Mouse (Mus musculus) megakaryocyte, embryonic 14.5 days (primary cell): ENCODE measurements around the gene Trim31.

ENCODE experiments used
- FLI1 ChIP-seq: IDR thresholded peaks from 2 replicates; pipeline ENCODE4 v1.6.1; 2012; ENCODE audit warnings: low read length, inconsistent platforms, mixed read lengths
- GATA1 ChIP-seq: IDR thresholded peaks from 3 replicates; pipeline ENCODE4 v1.6.1; 2012; ENCODE audit warnings: mixed read lengths, low read length, inconsistent platforms, borderline replicate concordance

GRCm38 (mm10) chr17:36849992-36850391 lies 47.9 kb upstream of the Trim31 start:
- TF ChIP-seq GATA1 (no peak), FLI1 (no peak)
